Mouse (Mus musculus): Measurements from ENCODE around the gene Sertad1.

Gene Sertad1

DNA sequence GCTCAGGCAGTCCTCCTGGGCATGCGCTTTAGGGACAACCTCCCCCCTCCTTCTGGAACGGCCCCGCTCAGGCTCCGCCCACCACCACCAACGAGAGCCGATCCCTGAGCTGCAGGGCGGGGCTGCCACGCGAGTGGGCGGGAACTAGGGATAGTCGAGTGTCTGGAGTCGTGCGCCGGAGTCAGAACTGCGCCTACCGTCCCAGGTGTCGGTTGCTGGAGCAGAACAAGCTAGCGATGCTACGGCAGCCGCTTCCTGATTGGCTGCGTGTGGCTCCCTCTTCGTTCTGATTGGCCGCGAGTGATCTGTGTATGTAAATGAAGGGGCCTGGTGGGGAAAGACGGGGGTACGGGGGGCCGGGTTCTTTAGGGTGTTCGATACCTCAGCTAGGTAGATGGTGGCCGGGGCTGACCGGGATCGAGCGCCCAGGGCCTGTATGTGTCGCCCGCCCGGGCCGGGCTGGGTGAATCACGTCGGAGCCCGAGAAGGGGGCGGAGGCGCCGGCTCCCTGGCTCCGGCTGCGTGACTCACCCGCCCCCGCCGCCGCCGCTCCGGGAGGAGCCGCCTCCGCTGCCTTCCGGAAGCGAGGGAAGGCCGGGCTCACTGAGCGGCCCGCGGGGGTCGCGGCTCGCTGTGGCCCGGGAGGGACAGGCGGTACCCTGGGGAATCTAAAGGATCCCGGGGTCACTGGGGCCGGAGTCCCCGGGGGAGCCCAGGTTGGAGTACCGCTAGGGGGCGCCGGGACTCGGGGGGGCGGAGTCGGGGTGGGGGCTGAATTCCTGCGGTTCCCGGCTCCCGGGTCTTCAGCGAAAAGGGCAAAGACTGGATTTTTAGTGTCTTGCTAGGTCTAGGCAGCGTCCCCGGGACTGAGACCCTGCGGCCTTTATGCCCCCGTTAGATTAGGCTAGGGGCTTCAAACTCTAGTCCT is at the start of gene Sertad1:
Sertad1 (plus strand) TSS at position 141 of the 928 bp plus-strand sequence.
- DNase-seq (ENCODE audit: low spot score in 2 of 2): peak; percentile 99 to 100

DNA sequence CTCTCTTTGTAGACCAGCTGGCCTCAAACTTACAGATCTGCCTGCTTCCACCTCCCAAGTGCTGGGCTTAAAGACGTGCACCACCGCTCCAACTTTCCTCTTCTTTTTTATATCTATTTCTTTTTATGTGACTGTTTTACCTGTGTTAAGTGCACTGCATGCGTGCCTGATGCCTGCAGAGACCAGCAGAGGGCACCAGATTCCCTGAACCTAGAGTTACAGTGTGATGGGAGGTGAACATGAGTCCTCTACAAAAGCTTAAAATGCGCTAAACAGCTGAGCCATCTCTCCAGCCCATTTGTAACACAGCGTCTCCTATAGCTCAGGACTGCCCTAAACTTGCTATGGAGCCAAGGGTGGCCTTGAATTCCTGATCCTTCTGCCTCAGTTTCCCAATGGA is 49.2 kb upstream of the Sertad1 start:
- DNase-seq (ENCODE audit: low spot score in 2 of 2): no peak

DNA sequence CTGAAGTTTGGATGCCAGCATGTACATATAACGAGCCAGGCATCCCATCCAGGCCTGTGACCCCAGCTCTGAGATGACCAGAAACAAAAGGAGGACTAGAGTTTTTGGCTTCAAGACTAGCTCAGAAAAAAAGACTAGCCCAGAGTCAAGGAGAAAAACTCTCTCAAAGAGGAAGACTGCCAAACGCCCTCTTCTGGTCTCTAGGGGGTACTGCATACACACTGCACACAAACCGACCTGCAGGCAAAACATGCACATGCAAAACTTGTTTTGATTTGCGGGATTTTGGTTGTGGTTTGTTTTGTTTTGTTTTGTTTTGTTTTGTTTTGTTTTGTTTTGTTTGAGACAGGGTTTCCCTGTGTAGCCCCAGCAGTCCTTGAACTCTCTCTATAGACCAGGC is 46.7 kb upstream of the Sertad1 start:
- no peak for DNase-seq (ENCODE audit: low spot score in 2 of 2)

DNA sequence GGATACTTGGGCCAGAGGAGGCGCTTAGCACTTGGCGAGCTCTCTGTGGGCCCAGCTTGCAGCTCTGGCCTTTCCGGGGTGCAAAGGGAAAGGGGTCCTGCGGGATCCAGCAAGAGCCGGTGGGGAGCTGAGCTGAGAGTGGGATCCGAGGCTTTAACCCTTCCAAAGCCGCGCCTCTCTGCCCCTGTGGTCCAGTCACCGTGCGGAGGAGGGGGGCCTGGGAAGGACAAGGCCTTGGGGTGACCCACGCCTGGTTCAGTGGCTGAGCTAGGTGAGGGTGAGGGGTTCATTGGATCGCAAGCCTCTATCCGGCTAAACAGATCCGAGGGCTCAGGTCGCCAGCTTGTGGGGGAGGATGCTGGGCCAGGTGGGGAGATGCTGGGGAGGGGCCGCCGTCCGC is 40.7 kb upstream of the Sertad1 start:
- DNase-seq (ENCODE audit: low spot score in 2 of 2): no peak

DNA sequence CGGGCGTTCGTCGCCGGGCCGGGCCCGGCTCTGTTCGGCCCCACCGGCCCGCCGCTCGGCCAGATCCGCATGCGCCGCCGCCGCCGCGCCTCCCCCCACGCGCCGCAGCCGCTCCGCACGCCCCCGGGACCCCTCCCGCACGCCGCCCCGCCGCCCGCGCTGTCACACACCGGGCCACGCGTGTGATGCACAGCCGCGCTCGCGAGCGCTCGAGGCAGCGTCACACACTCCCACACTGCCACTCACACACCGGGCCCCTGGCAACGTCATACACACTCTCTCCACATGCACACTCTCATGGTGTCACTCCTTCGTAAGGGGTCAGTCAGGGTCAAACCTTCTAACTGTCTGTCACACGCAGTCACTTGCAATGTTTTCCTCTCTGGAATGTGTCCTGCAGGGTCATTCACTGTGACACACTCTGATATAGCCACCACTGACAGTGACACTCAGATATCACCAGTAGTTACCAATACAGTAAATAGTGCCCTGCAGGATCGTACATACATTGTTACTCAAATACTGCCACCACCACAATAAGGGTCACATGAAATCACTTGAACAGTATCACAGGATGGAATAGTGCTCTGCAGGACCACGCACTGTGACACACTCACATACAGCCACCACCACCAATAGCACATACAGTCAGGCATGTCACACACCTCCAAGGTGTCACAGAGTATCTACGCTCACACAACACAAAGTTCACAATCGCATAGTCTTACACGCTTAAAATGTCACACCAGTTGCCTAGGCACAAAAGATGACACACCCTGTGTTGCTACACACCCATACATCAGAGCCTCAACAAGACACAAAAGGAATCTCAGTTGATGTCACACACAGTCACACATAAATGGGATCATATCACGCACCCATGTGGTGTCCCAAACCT is 39.9 kb upstream of the Sertad1 start:
- no peak for DNase-seq (ENCODE audit: low spot score in 2 of 2)

DNA sequence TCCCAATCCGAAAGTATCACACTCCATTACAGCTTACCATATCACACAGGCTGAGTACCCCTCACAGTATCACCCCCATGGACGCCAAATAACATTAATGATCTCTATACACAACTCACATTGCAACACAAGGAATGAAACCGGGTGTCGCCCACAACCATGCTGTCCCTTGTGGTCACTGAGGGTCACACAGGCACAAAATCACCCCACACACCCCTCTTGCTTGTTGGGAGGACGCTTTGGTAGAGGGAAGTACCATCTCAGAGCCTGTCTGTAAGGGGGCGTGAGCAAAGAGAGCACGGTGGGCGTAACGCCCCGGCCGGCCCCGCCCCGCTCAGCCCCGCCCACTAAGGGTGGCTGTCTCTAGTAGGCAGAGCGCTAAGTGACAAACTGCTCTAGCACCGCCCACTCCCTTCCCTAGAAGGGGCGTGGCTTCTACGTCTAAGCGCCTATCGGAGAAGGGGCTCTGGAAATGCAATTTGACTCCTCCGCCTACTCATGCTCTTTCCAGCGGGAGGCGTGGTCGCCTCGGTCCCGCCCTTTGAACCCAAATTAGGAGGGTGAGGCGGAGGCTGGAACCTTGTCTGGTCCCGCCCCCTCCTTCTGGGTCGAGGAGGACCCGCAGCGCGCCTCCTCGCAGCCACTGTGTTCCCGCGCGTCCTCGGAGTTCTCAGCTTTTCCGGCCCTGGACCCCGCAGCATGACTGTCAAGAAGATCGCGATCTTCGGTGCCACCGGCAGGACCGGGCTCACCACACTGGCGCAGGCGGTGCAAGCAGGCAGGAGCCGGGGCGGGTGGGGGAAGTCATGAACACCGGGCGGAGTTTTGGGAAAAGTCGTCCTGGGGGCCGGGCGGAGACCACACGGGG is 39.1 kb upstream of the Sertad1 start, which contains the start of the genes Sptbn4 and Blvrb:
Sptbn4 (minus strand) TSS at position 268 of the 868 bp plus-strand sequence.
Blvrb (plus strand) TSS at position 560 of the 868 bp plus-strand sequence.
- peak; percentile 98 to 99 for DNase-seq (ENCODE audit: low spot score in 2 of 2)

DNA sequence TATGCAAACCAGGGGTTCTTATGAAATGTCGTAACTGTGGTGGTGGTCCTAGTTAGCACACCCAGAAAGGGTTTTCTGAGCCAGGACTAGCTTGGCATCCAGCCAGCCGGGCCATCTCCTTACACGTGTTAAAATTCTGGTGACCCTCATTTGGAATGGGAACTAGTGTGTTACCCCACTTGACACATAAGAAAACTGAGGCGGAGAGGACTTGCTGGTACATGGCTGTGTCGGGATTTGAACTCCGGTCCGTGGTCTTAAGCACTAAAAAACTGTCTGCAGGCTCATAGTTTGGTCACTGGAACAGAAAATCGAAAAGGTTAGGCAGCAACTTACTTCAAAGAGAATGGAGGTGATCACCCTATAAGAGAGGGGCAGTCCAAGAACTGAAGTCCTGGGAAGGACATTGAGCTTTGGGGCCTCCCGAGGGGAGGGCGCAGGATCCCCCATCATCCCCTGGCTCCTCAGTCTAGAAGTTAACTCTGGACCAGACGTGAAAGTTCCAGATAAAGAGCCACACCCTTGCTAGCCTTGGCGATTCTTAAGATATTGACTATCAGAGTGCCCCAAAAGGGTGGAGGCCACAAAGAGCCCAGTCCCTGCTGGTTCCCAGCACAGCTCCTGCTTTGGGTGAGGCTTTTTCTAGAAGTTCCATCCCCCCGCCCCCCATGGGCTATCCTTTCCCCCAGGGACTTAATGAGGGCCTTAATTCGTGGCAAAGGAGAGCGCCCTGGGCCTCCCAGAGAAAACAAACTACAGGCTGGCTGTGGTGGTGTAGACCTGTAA is 38.1 kb upstream of the Sertad1 start:
- no peak for DNase-seq (ENCODE audit: low spot score in 2 of 2)

DNA sequence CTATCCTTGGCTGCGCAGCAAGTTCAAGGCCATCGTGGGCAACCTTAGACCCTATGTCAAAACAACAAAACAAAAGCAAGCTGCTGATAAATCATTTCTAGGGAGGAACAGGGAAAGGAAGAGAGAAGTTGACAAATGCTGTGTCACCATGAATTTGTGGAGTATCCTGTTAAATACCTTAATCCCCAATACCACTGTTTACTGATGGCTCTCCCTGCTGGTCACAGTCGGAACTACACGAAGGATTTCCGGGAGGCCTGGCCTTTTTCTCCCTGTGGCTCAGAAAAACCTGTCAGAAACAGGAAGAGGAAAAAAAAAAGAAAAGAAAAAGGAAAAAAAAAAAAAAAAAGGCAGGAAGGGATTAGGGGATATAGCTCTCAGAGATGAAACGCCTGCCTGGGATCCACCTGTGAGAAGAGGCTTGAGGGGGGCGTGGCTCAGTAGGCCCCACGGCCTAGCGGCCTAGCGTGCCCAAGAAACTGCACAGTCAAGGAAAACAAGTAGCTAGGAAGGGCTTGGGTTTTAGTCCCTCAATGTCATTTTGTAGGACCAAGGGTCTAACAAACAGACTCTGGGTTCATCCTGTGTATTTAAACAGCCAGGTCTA is 37.4 kb upstream of the Sertad1 start:
- peak; percentile 53 to 85 for DNase-seq (ENCODE audit: low spot score in 2 of 2)

DNA sequence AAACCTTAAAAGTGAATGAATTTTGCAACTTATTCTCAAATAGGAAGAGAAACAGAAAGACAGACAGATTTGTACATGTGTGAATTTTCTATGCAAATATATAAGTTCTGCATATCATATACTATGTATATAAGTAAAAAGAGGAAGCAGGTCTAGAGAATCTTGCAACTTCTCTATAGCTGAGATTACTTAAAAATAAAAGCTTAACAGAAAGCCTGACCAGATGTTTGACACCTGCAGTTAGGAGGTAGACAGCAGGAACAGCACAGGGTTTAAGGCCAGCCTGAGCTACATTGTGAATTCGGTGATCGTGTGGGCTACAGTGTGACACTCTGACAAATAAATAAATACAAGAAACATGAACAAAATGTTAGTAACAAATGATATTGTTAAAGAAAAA is 35.4 kb upstream of the Sertad1 start:
- DNase-seq (ENCODE audit: low spot score in 2 of 2): no peak

DNA sequence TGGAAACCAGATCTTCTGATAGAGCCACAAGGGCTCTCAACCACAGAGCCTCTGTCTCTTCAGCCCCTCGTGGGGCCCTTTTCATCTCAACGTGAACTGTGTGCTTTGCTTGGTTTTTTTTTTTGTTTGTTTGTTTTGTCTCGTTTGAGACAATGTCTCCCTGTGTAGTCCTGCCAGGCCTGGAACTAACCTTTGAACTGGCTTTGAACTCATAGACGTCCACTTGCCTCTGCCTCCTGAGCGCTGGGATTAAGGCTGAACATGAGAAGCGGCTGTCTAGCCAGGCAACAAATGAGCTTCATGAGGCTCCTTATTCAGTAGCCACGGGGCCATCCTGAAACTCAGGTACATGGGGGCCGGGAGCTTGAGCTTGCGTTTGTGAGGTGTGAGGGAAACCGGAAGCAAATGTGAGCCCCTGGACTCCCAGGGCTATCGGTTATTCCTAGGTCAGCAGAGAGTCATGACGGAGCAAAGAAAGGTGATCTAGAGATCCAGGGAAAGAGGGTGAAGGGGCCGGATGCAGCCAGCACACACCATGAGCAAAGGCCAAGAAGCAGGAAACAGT is 34.4 kb upstream of the Sertad1 start:
- no peak for DNase-seq (ENCODE audit: low spot score in 2 of 2)

DNA sequence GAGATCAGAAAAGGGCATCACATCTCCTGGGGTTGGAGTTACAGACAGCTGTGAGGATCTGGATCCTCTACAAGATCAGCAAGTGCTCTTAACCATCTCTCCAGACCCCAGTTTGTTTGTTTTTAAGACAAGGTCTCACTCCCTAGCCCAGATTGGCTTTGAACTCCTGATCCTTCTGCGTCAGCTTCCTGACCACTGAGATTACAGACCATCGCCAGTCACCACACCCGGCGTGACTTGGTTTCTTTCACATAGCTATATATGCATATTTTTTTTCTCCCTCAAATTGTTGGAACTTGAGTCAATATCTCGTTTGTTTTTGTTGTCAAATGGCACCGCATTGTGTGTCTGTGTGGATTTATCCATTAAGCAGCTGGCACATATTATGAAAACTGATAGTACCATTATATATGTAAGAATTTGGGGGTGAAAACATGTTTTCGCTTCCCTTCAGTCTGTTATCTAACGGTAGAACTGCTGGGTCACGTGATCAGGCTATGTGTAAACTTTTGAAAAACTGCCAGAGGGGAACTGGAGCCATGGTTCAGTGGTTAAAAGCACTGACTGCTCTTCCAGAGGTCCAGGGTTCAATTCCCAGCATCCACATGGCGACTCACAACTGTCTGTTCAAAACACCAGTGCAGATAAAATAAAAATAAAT is 32.1 kb upstream of the Sertad1 start:
- DNase-seq (ENCODE audit: low spot score in 2 of 2): no peak

DNA sequence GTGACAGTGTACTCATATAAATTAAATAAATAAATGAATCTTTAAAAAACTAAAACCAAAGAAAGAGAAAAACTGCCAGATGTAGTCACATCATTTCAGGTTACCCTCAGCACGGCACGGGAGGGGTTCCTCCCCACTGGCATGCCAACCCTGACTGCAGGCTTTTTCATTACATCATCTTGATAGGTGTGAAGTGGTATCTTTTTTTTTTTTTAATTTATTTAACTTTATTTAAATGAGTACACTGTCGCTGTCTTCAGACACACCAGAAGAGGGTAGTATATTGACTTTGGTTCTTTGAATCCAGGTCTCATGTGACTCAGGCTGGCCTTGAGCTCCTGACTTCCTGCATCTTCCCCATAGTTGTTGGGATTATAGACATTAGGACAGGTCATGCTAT is 31.4 kb upstream of the Sertad1 start:
- DNase-seq (ENCODE audit: low spot score in 2 of 2): no peak

DNA sequence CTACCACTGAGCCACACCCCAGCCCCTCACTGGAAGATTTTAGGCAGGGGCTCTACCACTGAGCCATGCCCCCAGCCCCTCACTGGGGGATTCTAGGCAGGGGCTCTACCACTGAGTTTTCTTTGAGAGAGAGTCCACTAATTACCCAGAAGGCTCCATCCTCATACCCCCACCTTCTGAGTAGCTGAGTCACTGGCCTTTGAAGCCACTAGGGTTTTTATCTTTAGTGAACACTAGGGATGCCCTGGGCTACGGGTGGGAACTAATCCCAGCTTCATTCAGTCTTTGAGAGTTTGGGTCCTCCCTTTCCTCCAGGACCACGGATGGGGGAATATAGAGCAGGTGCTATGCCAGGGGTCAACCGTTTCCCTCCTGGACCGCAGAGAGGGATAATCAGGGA is 28.1 kb upstream of the Sertad1 start:
- no peak for DNase-seq (ENCODE audit: low spot score in 2 of 2)

DNA sequence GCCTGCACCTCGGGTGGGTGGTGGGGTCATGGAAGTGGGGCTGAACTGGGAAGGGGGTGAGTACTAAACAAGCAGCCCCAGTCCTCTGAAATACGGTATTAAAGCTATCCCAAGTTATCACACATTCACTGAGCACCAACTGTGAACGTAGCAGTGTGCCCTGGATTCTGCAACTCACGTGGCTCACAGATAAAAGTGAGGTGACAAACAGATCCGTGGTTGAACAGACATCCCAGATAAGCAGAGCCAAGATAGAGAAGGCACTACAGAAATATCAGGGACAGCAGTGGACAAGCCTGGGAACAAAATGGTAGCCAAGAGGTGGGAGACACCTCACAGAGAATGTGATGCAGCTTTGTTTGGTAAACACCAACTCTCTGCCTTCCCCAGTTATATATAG is 27.1 kb upstream of the Sertad1 start:
- no peak for DNase-seq (ENCODE audit: low spot score in 2 of 2)

DNA sequence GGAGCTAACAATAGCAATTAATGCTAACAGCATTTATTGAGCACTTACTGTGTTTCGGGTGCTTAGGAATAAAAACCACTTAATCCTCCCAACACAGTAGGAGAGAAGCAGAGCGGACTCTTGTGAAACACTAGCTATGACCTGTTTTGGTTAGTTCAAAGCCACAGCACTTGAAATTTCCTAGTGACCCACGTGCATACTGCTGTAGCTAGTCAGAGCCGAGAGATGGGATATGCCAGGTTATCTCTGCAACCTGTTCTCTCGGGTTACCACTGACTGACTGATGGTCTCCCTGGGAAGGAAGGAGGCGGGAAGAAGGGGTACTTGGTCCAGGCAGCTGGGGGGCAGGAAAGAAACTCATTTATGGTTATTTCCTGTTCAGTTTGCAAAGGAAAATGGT is 26.2 kb upstream of the Sertad1 start:
- DNase-seq (ENCODE audit: low spot score in 2 of 2): no peak

DNA sequence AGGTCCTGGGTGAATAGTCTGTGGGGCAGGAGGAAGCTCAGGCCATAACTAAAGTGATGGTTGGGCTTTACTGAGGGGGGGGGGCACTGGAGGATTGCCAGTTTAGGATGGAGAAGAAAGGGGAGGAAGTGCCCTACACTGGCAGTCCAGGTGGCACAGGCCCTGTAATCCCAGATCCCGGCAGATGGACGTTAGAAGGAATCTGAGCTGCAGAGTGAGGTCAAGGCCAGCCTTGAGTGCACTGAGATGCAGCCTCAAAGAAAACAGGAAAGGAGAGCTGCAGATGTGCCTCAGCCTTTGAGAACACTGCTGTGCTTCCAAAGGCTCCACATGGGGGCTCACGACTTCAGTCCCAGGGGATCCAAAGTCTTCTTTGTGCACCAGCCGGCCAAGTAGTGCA is 19.1 kb upstream of the Sertad1 start:
- DNase-seq (ENCODE audit: low spot score in 2 of 2): no peak

DNA sequence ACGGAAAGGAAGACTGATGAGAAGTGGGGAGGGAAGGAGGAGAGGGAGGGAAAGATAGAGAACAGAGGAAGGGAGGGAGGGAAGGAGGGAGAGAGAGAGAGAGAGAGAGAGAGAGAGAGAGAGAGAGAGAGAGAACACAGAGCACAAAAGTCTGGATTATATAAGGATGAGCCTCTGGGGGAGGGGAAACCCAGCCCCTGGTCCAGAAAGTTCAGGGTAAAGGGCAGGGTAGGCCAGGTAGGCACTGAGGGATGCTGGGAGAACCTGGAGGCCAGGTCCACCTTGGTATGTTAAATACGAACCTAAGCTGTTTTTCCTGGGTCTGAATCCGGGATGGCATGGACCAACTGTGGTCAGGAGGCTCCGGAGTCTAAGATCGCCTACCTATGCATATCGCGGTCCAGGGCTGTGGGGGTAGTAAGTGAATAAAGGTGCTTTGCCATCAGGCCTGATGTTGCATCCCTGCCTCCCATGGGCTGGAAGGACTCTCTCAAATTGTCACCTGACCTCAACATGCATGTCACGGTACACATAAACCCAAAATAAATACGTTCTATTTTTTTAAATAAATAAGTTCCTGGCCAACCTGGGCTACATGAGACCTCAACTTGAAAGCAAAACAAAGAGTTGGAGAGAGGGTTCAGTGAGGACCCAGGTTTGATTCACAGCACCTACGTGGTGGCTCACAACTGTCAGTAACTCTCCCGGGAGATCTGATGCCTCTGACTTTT is 15.2 kb upstream of the Sertad1 start:
- DNase-seq (ENCODE audit: low spot score in 2 of 2): no peak

DNA sequence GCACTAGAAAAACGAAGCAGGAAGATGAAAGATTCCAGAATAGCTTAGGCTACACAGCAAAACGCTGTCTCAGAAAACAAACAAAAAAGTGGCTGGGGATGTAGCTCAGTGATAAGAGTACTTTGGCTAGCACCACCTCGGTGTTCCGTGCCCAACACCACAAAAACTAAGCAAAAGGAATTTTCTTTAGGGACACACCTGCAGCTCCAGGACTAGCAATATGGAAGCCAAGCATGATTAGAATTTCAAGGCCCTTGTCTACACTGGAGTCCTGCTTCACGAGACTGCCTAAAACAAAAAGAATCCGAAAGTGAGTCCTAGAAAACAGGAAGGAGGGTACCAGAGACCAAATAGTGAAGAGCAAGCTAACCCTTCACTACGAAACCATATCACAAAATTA is 14.1 kb upstream of the Sertad1 start:
- no peak for DNase-seq (ENCODE audit: low spot score in 2 of 2)

Data from urinary bladder, postnatal 4 days (tissue).